Comparison of ENCODE assay signal across 19 mouse cellular contexts in the genomic region with DNA sequence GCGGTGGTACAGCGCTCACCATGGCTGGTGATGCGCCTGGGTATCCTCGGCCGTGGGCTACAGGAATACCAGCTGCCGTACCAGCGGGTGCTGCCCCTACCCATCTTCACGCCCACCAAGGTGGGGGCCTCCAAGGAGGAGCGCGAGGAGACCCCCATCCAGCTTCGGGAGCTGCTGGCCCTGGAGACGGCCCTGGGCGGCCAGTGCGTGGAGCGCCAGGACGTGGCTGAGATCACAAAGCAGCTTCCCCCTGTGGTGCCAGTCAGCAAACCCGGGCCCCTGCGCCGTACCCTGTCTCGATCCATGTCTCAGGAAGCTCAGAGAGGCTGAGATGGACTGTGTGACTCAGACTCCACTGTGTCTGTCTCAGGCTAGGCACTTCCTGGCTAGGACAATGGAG. TPM values are rescaled to one million over a fixed set of nuclear protein-coding genes. Genes with fewer than 3 reads are reported as not detected.
DNase-seq lines count a peak whose midpoint lies in the region; ATAC-seq and TF ChIP-seq lines count a peak whose summit lies in the region.
"Had no signal": no experiment of that assay in that cellular context is flagged by ENCODE, and none has a peak within 500 bp of the region (broad histone marks: within the 10 kb centered on the region; RNA-seq: fewer than 3 reads in every experiment).

No protein-coding gene starts in this region.

- 50% methylated on average over 20 of the region's 20 CpGs for WGBS in heart, embryonic 15.5 days
- 72% methylated on average over 20 of the region's 20 CpGs for WGBS in lung, embryonic 14.5 days

- no peak for TF ChIP-seq POLR2A in myocyte (IDR thresholded peaks at IDR 0.05; ENCODE audit: insufficient read length, low read depth)

- peaks cover 10% of the 10 kb centered on the region for H3K27me3 ChIP-seq in heart, embryonic 15.5 days
- peaks cover 37% of the 10 kb centered on the region for H3K27me3 ChIP-seq in lung, embryonic 14.5 days (ENCODE audit: insufficient read depth, low read length)
- H3K27me3 ChIP-seq in myocyte (ENCODE audit: control insufficient read depth, insufficient read depth, insufficient read length): peaks cover 19% of the 10 kb centered on the region

- no peak for TF ChIP-seq CTCF in gastrocnemius, adult 2 months (IDR thresholded peaks at IDR 0.05)
- TF ChIP-seq CTCF in lung, embryonic 14.5 days (IDR thresholded peaks at IDR 0.05; ENCODE audit: low read depth): no peak

- H3K36me3 ChIP-seq in heart, embryonic 15.5 days: peaks cover 3% of the 10 kb centered on the region; the same call in 1 of the 2 replicates
- H3K36me3 ChIP-seq in lung, embryonic 14.5 days (ENCODE audit: insufficient read depth): peaks cover 18% of the 10 kb centered on the region
- no peaks in the 10 kb centered on the region for H3K36me3 ChIP-seq in myocyte (ENCODE audit: control insufficient read depth, insufficient read depth)

- H3K79me2 ChIP-seq in myocyte (ENCODE audit: control insufficient read depth, insufficient read depth): no peaks in the 10 kb centered on the region

- peak overlapping the region; percentile 98 for H3K27ac ChIP-seq in gastrocnemius, adult 2 months
- peak overlapping the region; percentile 90 for H3K27ac ChIP-seq in heart, embryonic 15.5 days
- no peak overlapping the region for H3K27ac ChIP-seq in lung, embryonic 14.5 days (ENCODE audit: low read depth)
- H3K27ac ChIP-seq: forebrain, embryonic 15.5 days; lung, embryonic 15.5 days; neural tube, embryonic 13.5 days had no signal

- peak overlapping the region; percentile 88 for H3K4me3 ChIP-seq in gastrocnemius, adult 2 months
- peak overlapping the region; percentile 53 for H3K4me3 ChIP-seq in heart, embryonic 15.5 days
- H3K4me3 ChIP-seq in lung, embryonic 14.5 days (ENCODE audit: low read depth, low read length): no peak overlapping the region
- peak overlapping the region; percentile 20 for H3K4me3 ChIP-seq in myocyte
- H3K4me3 ChIP-seq: forebrain, embryonic 15.5 days; lung, embryonic 15.5 days; neural tube, embryonic 13.5 days had no signal

- peak; percentile 59 for DNase-seq in gastrocnemius, adult 2 months
- DNase-seq in gastrocnemius, postnatal 36 days: no peak
- DNase-seq in heart, postnatal 10 days: no peak
- no peak for DNase-seq in lung, embryonic 14.5 days
- DNase-seq in lung, postnatal 4 days: no peak
- DNase-seq: adrenal gland, adult 2 months; cerebellum, adult 8-10 months; gastrocnemius, postnatal 14 days; kidney, postnatal 36 days; right cerebral cortex, postnatal 4 days had no signal

- H3K9me3 ChIP-seq in heart, embryonic 15.5 days (replicated peaks): no peaks in the 10 kb centered on the region
- no peaks in the 10 kb centered on the region for H3K9me3 ChIP-seq in lung, embryonic 14.5 days (ENCODE audit: low read depth, low read length)
- H3K9me3 ChIP-seq: forebrain, embryonic 15.5 days; lung, embryonic 15.5 days; neural tube, embryonic 13.5 days had no signal

- H3K9ac ChIP-seq in heart, embryonic 15.5 days: peak overlapping the region; percentile 67
- H3K9ac ChIP-seq in lung, embryonic 14.5 days: no peak overlapping the region
- H3K9ac ChIP-seq: forebrain, embryonic 15.5 days; lung, embryonic 15.5 days; neural tube, embryonic 13.5 days had no signal

- no peak overlapping the region for H3ac ChIP-seq in myocyte (ENCODE audit: control insufficient read depth, insufficient read length)

- peak overlapping the region; percentile 70 for H3K4me2 ChIP-seq in heart, embryonic 15.5 days
- peak overlapping the region; percentile 15; the same call in 1 of the 2 replicates for H3K4me2 ChIP-seq in lung, embryonic 14.5 days
- H3K4me2 ChIP-seq in myocyte (ENCODE audit: low read depth): peak overlapping the region; percentile 56
- H3K4me2 ChIP-seq: forebrain, embryonic 15.5 days; lung, embryonic 15.5 days; neural tube, embryonic 13.5 days had no signal

- ATAC-seq in heart, embryonic 15.5 days (replicated peaks; ENCODE audit: insufficient number of reproducible peaks, insufficient read depth, low FRiP score, low read depth): no peak
- ATAC-seq in lung, embryonic 14.5 days (ENCODE audit: insufficient read depth): no peak
- ATAC-seq: forebrain, embryonic 15.5 days; inflammation-experienced regulatory T-cells, adult 6 months had no signal

- H3K4me1 ChIP-seq in heart, embryonic 15.5 days (replicated peaks): peaks cover 78% of the 10 kb centered on the region
- no peaks in the 10 kb centered on the region for H3K4me1 ChIP-seq in lung, embryonic 14.5 days (ENCODE audit: insufficient read depth)
- H3K4me1 ChIP-seq: neural tube, embryonic 13.5 days had no signal

- intact Hi-C loops in gastrocnemius, adult 2 months (cut with DNase I): no loop called here
- intact Hi-C loops in gastrocnemius, postnatal 36 days (cut with DNase I): no loop called here
- intact Hi-C loops in heart, postnatal 10 days (cut with DNase I): no loop called here

TF ChIP-seq in myocyte, 11 proteins besides CTCF, POLR2A, EP300 and RAD21:
- TF ChIP-seq CEBPB (IDR thresholded peaks at IDR 0.05; ENCODE audit: insufficient read depth, poor library complexity, severe bottlenecking) (no peak), POLR2AphosphoS2 (IDR thresholded peaks at IDR 0.05; ENCODE audit: insufficient read length, low read depth) (peak; percentile 10), MAX (IDR thresholded peaks at IDR 0.05; ENCODE audit: low read depth) (no peak), E2F4 (IDR thresholded peaks at IDR 0.05; ENCODE audit: insufficient read depth) (no peak), REST (IDR thresholded peaks at IDR 0.05; ENCODE audit: insufficient read depth, insufficient read length) (no peak), TCF3 (IDR thresholded peaks at IDR 0.05; ENCODE audit: insufficient read length, low read depth) (no peak), TCF12 (IDR thresholded peaks at IDR 0.05; ENCODE audit: insufficient read depth, poor library complexity, severe bottlenecking) (no peak)
TF ChIP-seq in myocyte: peak in this region for 1.

RNA-seq across cellular contexts. Expression of gene Tcap, which starts 0.6 kb away (rescaled TPM):
- 1,000 to 10,000 TPM; 3,050 to 3,067 TPM for total RNA-seq in gastrocnemius, adult 2 months (2021)
- total RNA-seq in gastrocnemius, postnatal 36 days (2021): 1,000 to 10,000 TPM; 3,291 to 4,304 TPM
- 154 and 158 TPM in 2 replicates for polyA plus RNA-seq in heart, embryonic 15.5 days (2015; fragmentation: Nextera tagmentation; extraction: Ambion mirVana)
- 100 to 1,000 TPM; 469 to 500 TPM for total RNA-seq in heart, postnatal 10 days (2021)
- polyA plus RNA-seq in lung, embryonic 14.5 days (2014; fragmentation: Nextera tagmentation; extraction: Ambion mirVana): 3.8 TPM in 1 of 2 replicates, not detected in the other
- 131 TPM for polyA plus RNA-seq in myocyte (2012; fragmentation: generic; extraction: Trizol)
- total RNA-seq: megakaryocyte progenitor cell, adult 5-6 weeks; MEL had no signal
- polyA plus RNA-seq: inflammation-experienced regulatory T-cells, adult 6 months had no signal

RNA-seq across cellular contexts. Expression of gene Pnmt, which starts 2.0 kb away (rescaled TPM):
- 1 to 10 TPM; 1.8 to 5.9 TPM for total RNA-seq in gastrocnemius, adult 2 months (2021)
- 1 to 10 TPM in 1 of 2 experiments, under 1 TPM in 1; 0.89 to 2.1 TPM for total RNA-seq in gastrocnemius, postnatal 36 days (2021)
- polyA plus RNA-seq in heart, embryonic 15.5 days (2015; fragmentation: Nextera tagmentation; extraction: Ambion mirVana): 0.52 and 0.57 TPM in 2 replicates
- under 1 TPM in 1 of 2 experiments, not detected in 1; 0.31 TPM for total RNA-seq in heart, postnatal 10 days (2021)
- polyA plus RNA-seq in lung, embryonic 14.5 days (2014; fragmentation: Nextera tagmentation; extraction: Ambion mirVana): not detected in 2 replicates
- polyA plus RNA-seq in myocyte (2012; fragmentation: generic; extraction: Trizol): 2.2 TPM
- total RNA-seq: liver, adult 2 months; megakaryocyte progenitor cell, adult 5-6 weeks; MEL had no signal
- polyA plus RNA-seq: inflammation-experienced regulatory T-cells, adult 6 months; liver, adult 2 months had no signal

RNA-seq across cellular contexts. Expression of gene Pgap3, which starts 16.1 kb away (rescaled TPM):
- total RNA-seq in gastrocnemius, adult 2 months (2021): 1 to 10 TPM; 2.2 to 3.0 TPM
- 1 to 10 TPM; 1.8 to 2.2 TPM for total RNA-seq in gastrocnemius, postnatal 36 days (2021)
- polyA plus RNA-seq in heart, embryonic 15.5 days (2015; fragmentation: Nextera tagmentation; extraction: Ambion mirVana): 17.0 and 19.3 TPM in 2 replicates
- 10 to 100 TPM; 14.5 to 17.8 TPM for total RNA-seq in heart, postnatal 10 days (2021)
- 10.9 and 11.6 TPM in 2 replicates for polyA plus RNA-seq in lung, embryonic 14.5 days (2014; fragmentation: Nextera tagmentation; extraction: Ambion mirVana)
- 8.7 TPM for polyA plus RNA-seq in myocyte (2012; fragmentation: generic; extraction: Trizol)

RNA-seq across cellular contexts. Expression of gene Stard3, which starts 26.0 kb away (rescaled TPM):
- total RNA-seq in gastrocnemius, adult 2 months (2021): 10 to 100 TPM; 11.8 to 12.1 TPM
- total RNA-seq in gastrocnemius, postnatal 36 days (2021): 10 to 100 TPM; 10.3 to 14.7 TPM
- polyA plus RNA-seq in heart, embryonic 15.5 days (2015; fragmentation: Nextera tagmentation; extraction: Ambion mirVana): 33.9 and 40.5 TPM in 2 replicates
- 10 to 100 TPM; 23.9 to 24.5 TPM for total RNA-seq in heart, postnatal 10 days (2021)
- polyA plus RNA-seq in lung, embryonic 14.5 days (2014; fragmentation: Nextera tagmentation; extraction: Ambion mirVana): 38.2 and 42.7 TPM in 2 replicates
- 25.8 TPM for polyA plus RNA-seq in myocyte (2012; fragmentation: generic; extraction: Trizol)

RNA-seq across cellular contexts. Expression of gene Erbb2, which starts 28.1 kb away (rescaled TPM):
- 1 to 10 TPM; 1.6 to 1.9 TPM for total RNA-seq in gastrocnemius, adult 2 months (2021)
- total RNA-seq in gastrocnemius, postnatal 36 days (2021): 1 to 10 TPM; 1.8 to 2.9 TPM
- 36.1 and 44.2 TPM in 2 replicates for polyA plus RNA-seq in heart, embryonic 15.5 days (2015; fragmentation: Nextera tagmentation; extraction: Ambion mirVana)
- total RNA-seq in heart, postnatal 10 days (2021): 10 to 100 TPM; 12.7 to 19.3 TPM
- polyA plus RNA-seq in lung, embryonic 14.5 days (2014; fragmentation: Nextera tagmentation; extraction: Ambion mirVana): 42.7 and 46.5 TPM in 2 replicates
- polyA plus RNA-seq in myocyte (2012; fragmentation: generic; extraction: Trizol): 33.5 TPM
- total RNA-seq: megakaryocyte progenitor cell, adult 5-6 weeks; MEL had no signal

Comparison
In these comparisons a context has a peak if more than half of its experiments do, and no peak if none do; other contexts are left out.
1. H3K4me2 ChIP-seq: peak in every context shown above with its lines; median percentile 70 in heart, embryonic 15.5 days; 56 in myocyte; 15 in lung, embryonic 14.5 days.
2. RNA of gene Tcap, which starts 0.6 kb away (total RNA-seq): 3,291 to 4,304 TPM in gastrocnemius, postnatal 36 days and 3,050 to 3,067 TPM in gastrocnemius, adult 2 months; 469 to 500 TPM in heart, postnatal 10 days; every median in the first group is over 4 times any median in the second.